Mouse (Mus musculus) hematopoietic stem cell, adult 5-6 weeks (primary cell): ENCODE data around the gene Gm10961. TPM values are rescaled to one million over a fixed set of nuclear protein-coding genes. Genes with fewer than 3 reads are reported as not detected.

Experiments used
- ATAC-seq, 2 experiments: fragments of 125-278 bp in 1 of 2; replicated peaks in 1 of 2; 2 replicates each; pipeline ENCODE4 v1.8.0; 2016 to 2017; ENCODE audit warnings: inconsistent platforms in 2 of 2, mild to moderate bottlenecking in 2 of 2, moderate number of reproducible peaks in 2 of 2, low read depth in 1 of 2, moderate TSS enrichment in 1 of 2; ENCODE audit not compliant: low FRiP score in 2 of 2, poor library complexity in 2 of 2, severe bottlenecking in 2 of 2, insufficient read depth in 1 of 2, low TSS enrichment in 1 of 2
- total RNA-seq: library from RNA; stranded (forward); fragments of 172-1452, 232-1000 nt; gene quantifications from 2 replicates; pipeline ENCODE4 v1.2.3, GENCODE M21; 2017

Gm10961 gene
- not detected in 2 replicates for total RNA-seq

GRCm38 (mm10) chr3:107630682-107631522 lies at the start of gene Gm10961:
Gene Gm10961, plus strand, starts transcription at chr3:107631322.
- peak; percentile 3 to 35; a peak in 2 of 4 replicates for ATAC-seq

- ATAC-seq: no peak
Measured at GRCm38 (mm10) chr3:107582130-107582874, 48.8 kb upstream of the Gm10961 start.

- ATAC-seq: no peak
Measured at GRCm38 (mm10) chr3:107582875-107583767, 48.0 kb upstream of the Gm10961 start.

- no peak for ATAC-seq
Measured at GRCm38 (mm10) chr3:107583893-107584292, 47.2 kb upstream of the Gm10961 start.

- no peak for ATAC-seq
Measured at GRCm38 (mm10) chr3:107586504-107586903, 44.6 kb upstream of the Gm10961 start.

- ATAC-seq: no peak
Measured at GRCm38 (mm10) chr3:107591612-107592011, 39.5 kb upstream of the Gm10961 start.

- peak; percentile 35 to 39; a peak in 2 of 4 replicates for ATAC-seq
Measured at GRCm38 (mm10) chr3:107593632-107594031, 37.5 kb upstream of the Gm10961 start.

GRCm38 (mm10) chr3:107594662-107595263 lies 36.4 kb upstream of the Gm10961 start, which contains the start of gene Alx3:
Gene Alx3, plus strand, starts transcription at chr3:107595031.
- ATAC-seq: no peak

GRCm38 (mm10) chr3:107595264-107595937 lies 35.7 kb upstream of the Gm10961 start:
- peak in 1 of 2 experiments; percentile 29; a peak in 2 of 4 replicates for ATAC-seq

GRCm38 (mm10) chr3:107595938-107596461 lies 35.1 kb upstream of the Gm10961 start:
- ATAC-seq: no peak

- no peak; a peak in 1 of 4 replicates for ATAC-seq
Measured at GRCm38 (mm10) chr3:107596559-107596958, 34.6 kb upstream of the Gm10961 start.

- no peak for ATAC-seq
Measured at GRCm38 (mm10) chr3:107597134-107597533, 34.0 kb upstream of the Gm10961 start.

- no peak for ATAC-seq
Measured at GRCm38 (mm10) chr3:107597586-107598389, 33.3 kb upstream of the Gm10961 start.

GRCm38 (mm10) chr3:107600127-107600526 lies 31.0 kb upstream of the Gm10961 start:
- ATAC-seq: no peak

GRCm38 (mm10) chr3:107605304-107605703 lies 25.8 kb upstream of the Gm10961 start:
- ATAC-seq: peak; percentile 69 to 70; a peak in 3 of 4 replicates
